Mouse (Mus musculus): ENCODE measurements around the gene Ppp1r12c.

The Ppp1r12c gene

DNA sequence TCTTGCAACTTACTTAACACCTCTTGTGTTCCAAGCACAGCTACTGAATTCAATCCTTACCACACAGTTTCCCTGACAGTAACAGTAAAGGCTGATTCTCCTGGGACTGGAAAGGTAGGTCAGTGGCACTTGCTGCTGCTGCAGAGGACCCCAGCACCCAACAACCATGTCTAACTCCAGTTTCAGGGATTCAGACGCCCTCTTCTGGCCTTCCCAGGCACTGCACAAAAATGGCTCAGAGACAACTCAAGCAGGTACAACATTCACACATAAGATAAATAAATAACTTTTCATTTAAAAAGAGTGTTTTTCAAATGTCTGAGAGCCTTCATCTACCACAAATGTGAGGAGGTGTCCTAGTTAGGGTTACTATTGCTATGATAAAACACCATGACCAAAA lies 54.3 kb downstream of the Ppp1r12c start:
- no peaks in the 10 kb centered on the region; the same call in 1 of the 2 replicates for H3K27me3 ChIP-seq (ENCODE audit: control insufficient read depth, insufficient read depth, low read length, poor library complexity, severe bottlenecking)
- no peaks in the 10 kb centered on the region; the same call in 1 of the 2 replicates for H3K36me3 ChIP-seq (ENCODE audit: control insufficient read depth, insufficient read depth, low read length, poor library complexity, severe bottlenecking)
- DNase-seq (ENCODE audit: low read depth, low spot score) = peak; percentile 47

DNA sequence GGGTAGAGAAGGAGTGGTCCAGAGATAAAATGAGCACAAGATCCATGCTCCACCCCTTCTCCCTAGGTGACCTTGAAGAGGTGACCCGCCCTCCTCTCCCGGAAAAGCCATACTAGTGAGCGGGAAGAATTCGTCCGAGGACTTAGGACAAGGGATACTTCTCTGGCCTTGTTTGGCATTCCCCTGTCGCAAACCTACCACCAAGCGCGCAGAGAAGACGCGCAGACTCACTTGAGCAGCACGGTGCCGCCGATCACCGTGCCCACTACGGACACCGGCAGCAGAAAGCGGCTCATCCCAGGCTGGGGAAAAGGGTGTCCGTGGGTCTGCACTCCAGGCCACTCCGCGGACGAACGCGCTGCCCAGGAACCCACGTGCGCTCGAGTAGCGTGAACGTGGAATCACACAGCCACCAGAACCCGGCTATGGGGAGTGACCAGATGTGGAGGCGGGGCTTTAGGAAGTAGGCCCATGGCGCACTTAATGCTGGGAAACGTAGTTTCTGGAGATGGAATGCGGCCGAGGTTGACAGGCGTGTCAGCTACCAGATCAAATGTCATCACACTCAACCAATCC lies 56.2 kb downstream of the Ppp1r12c start, which contains the start of gene Rdh13:
Rdh13 (minus strand) TSS at position 434 of the 576 bp plus-strand sequence.
- peak; percentile 81 for DNase-seq (ENCODE audit: low read depth, low spot score)
- Histone ChIP-seq H3K27me3 (ENCODE audit: control insufficient read depth, insufficient read depth, low read length, poor library complexity, severe bottlenecking) (no peaks in the 10 kb centered on the region; the same call in 1 of the 2 replicates), H3K36me3 (ENCODE audit: control insufficient read depth, insufficient read depth, low read length, poor library complexity, severe bottlenecking) (no peaks in the 10 kb centered on the region; the same call in 1 of the 2 replicates)

DNA sequence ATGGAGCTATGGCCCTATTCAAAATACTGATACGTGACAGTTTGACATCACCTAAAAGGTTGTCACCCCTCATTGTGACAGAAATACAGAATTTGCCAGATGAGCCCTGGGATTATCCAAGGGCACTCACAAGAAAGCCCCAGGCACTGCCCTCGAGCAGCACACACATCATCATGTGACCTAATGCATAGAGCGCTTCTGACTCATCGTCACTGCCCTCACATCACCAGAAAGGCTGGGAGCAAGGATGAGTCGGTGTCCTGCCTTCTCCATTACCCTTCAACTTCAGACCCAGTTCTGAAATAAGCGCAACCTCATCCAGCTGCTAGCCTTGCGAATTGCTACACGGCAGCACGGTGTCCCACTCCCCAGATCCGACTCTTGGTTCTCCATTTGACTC lies 60.9 kb downstream of the Ppp1r12c start:
- DNase-seq (ENCODE audit: low read depth, low spot score) = no peak
- Histone ChIP-seq H3K27me3 (ENCODE audit: control insufficient read depth, insufficient read depth, low read length, poor library complexity, severe bottlenecking) (no peaks in the 10 kb centered on the region), H3K36me3 (ENCODE audit: control insufficient read depth, insufficient read depth, low read length, poor library complexity, severe bottlenecking) (peaks cover 2% of the 10 kb centered on the region; the same call in 1 of the 2 replicates)

DNA sequence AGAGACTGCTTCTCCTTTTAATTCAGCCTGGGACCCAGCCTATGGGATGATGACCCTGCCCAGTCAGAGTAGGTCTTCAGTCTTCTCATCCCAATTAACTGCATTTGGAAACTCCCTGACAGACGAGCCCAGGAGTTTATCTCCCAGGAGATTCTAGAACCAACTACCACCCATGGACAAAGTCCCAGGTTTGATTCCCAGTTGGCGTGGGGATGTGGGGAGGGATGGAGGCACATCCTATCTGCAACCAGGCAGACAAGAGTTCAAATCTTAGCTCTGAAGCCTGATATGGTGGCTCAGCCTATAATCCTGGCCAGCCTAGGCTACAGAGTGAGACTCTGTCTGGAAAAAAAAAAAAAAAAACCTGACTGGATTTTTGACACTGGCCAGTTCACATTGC lies 63.8 kb downstream of the Ppp1r12c start:
- H3K36me3 ChIP-seq (ENCODE audit: control insufficient read depth, insufficient read depth, low read length, poor library complexity, severe bottlenecking) = peaks cover 3% of the 10 kb centered on the region; the same call in 1 of the 2 replicates
- no peak for DNase-seq (ENCODE audit: low read depth, low spot score)
- no peaks in the 10 kb centered on the region for H3K27me3 ChIP-seq (ENCODE audit: control insufficient read depth, insufficient read depth, low read length, poor library complexity, severe bottlenecking)

DNA sequence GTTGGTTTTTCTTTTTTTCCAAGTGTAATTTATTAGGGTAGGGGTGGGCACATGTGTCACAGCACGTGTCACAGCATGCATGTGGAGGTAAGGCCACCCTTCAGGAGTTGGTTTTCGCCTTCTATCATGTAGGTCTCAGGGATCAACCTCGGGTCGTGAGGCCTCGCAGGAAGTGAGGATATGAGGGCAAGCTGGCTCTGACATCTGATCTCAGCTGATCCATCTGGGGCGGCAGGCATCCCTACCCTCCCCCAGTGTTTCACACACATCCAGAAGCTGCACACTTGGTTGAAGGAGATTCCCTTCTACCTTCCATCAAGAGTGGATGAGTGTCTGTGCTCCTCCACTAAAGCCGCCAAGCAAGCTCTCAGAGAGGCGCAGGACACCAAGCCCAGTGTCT lies 69.5 kb downstream of the Ppp1r12c start:
- Histone ChIP-seq H3K27me3 (ENCODE audit: control insufficient read depth, insufficient read depth, low read length, poor library complexity, severe bottlenecking) (no peaks in the 10 kb centered on the region), H3K36me3 (ENCODE audit: control insufficient read depth, insufficient read depth, low read length, poor library complexity, severe bottlenecking) (peaks cover 3% of the 10 kb centered on the region; the same call in 1 of the 2 replicates)
- no peak for DNase-seq (ENCODE audit: low read depth, low spot score)

DNA sequence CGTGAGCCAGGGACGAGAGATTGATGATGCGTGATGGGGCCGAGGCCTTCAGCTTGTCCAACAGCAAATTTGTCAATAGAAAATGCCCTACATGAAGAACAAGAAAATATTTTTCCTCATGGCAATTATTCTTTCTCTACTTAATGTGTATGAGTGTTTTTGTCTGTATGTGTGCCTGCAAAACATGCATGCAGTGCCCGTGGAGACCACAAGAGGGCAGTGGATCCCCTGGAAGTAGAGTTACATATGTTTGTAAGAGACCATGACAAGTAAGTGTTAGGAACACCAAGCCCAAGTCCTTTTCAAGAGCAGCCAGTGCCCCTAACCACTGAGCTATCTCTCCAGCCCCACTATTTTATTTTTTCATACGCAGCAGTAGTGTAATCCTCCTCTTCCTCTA lies 69.9 kb downstream of the Ppp1r12c start:
- peaks cover 3% of the 10 kb centered on the region; the same call in 1 of the 2 replicates for H3K36me3 ChIP-seq (ENCODE audit: control insufficient read depth, insufficient read depth, low read length, poor library complexity, severe bottlenecking)
- peak; percentile 85 for DNase-seq (ENCODE audit: low read depth, low spot score)

More for the DNA sequence above, 69.9 kb downstream of the Ppp1r12c start:
- no peaks in the 10 kb centered on the region for H3K27me3 ChIP-seq (ENCODE audit: control insufficient read depth, insufficient read depth, low read length, poor library complexity, severe bottlenecking)
